Mouse (Mus musculus) telencephalon, adult 2 months (tissue): ENCODE results near the gene Dna2.

Source experiments
- DNase-seq: peaks from one replicate; pipeline ENCODE4 v3.0.0-alpha.2; 2011; ENCODE audit warnings: low read depth, low spot score

The Dna2 gene

DNA sequence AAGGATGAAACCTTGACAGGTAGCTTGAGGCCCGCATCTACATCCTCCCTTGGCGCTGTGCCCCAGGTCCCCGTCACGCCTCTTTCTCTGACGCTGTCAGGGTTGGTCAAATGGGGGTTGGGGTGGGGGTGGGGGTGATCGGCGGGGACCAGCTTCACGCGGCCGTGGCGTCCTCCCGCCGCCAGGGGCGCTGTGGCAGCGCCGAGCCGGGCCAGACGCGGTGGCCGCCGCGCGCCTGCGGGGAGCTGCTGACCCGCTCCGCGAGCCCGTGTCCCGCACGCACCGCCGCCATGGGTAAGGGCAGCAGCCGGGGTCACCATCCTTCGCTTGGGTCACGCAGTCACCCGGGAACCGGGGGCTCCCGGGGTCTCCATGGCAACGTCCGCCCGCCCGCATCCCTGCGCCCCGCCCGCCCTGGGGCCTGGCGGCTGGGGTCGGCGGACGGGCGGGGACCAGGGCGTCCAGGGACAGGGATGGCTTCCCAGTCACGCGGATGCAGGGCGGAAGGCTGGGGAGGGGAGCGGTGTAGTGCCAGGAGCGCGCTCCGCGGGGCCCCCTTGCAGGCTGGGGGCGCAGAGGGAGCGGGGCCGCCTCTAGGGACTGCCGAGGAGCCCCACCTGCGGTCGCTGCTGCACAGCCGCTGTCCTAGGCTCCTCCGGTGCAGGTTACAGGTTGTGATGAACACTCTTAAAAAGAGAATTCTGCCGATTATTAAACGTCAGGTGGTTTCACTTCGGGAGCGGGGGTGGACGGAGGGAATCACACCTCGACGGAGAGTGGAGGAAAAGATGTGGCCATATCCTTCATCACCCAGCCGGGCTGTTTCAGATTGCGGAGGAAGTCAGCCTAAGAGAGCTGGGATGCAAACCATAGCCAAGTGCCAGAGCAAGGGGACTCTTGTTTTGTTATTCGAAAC is 33.5 kb downstream of the Dna2 start, which contains the start of gene Rufy2:
Rufy2 (plus strand) TSS at position 185 of the 916 bp plus-strand sequence.
- peak; percentile 68 for DNase-seq

DNA sequence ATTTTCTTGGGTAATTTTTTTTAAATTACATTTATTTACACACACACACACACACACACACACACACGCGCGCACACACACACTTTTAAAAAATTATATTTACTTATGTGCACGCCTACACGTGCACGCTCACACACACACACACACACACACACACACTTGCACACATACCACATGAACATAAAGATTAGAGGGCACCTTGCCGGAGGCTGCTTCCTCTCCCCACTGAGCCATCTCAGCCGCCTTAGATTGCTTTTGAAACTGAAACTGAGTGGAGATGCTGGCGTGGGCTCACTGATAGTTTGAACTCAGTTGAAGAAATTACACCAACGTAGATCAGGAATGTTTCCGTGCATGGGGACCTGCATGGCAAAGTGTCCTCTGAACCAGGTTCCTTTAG is 37.2 kb downstream of the Dna2 start:
- DNase-seq: no peak

GRCm38 (mm10) chr10:62984495-62984894 is 37.7 kb downstream of the Dna2 start:
- no peak for DNase-seq

DNA sequence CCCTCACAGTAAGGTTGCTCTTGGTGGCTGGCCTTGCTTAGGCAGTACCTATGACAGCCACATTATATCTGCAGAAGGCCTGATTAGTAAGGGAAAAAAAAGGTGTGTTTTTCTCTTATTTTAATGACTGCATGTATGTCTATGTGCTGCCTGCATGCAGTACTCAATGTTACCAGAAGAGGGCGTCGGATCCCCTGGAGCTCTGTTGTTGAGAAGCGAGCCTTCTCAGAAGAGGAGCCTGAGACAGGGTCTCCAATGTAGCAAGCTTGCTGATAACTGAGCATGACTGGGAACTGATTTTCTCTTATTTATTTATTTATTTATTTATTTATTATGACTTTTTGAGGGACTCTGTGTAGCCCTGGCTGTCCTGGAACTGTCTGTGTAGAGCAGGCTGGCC is 40.5 kb downstream of the Dna2 start:
- no peak for DNase-seq

- no peak for DNase-seq
These were observed 43.8 kb downstream of the Dna2 start for GRCm38 (mm10) chr10:62990636-62991035.

- DNase-seq: no peak
These were observed 47.2 kb downstream of the Dna2 start for GRCm38 (mm10) chr10:62993991-62994390.

DNA sequence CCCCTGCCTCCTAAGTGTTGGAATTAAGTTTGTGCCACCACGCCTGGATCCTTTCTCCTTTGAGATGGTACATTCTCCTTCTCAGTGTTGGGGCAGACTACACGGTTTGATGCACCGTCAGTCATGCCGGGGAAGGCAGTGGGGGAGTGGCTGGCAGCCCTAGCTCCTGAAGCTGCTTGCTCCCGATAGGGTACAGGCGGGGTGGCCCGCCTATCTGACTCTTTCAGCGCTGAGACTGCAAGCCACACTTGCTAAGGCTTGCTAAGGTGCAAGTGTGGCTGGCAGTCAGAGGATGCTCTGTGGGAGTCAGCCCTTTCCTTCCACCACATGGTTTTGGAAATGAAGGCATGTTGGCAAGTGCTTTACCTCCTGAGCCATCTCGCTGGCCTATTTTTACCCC is 53.8 kb downstream of the Dna2 start:
- peak; percentile 45 for DNase-seq

- no peak for DNase-seq
These were observed 56.4 kb downstream of the Dna2 start for GRCm38 (mm10) chr10:63003252-63003651.

GRCm38 (mm10) chr10:63004556-63004955 is 57.7 kb downstream of the Dna2 start:
- no peak for DNase-seq

DNA sequence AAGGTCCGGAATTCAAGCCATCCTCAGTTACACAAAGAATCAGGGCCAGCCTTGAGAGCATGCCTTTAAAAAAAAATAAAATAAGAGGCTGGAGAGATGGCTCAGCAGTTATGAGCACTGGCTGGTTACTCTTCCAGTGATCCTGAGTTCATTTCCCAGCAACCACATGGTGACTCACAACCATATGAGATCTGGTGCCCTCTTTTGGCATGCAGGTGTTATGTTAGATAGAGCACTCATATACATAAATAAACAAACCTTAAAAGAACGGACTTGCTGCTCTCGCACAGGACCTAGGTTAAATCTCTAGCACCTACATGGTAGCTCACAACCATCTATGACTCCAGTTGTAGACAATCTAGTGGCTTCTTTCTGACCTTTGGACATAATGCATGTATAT is 61.4 kb downstream of the Dna2 start:
- no peak for DNase-seq

GRCm38 (mm10) chr10:63010268-63010667 is 63.4 kb downstream of the Dna2 start:
- no peak for DNase-seq

DNA sequence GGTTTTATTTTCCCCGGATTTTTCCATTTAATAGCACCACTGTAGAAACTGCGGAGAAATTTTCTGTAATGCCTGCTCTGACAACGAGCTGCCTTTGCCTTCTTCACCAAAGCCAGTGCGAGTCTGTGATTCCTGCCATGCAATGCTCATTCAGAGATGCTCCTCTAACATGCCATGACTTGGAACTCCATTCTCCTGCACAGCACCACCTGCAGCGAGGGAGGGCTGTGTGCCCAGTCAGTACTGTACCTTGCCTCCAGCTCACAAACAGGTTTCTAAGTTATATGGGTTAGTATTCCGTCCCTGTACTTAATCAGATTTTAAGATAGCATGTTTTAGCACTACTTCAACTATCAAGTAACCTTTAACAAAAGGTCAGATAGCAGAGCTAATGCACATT is 64.7 kb downstream of the Dna2 start:
- no peak for DNase-seq

DNA sequence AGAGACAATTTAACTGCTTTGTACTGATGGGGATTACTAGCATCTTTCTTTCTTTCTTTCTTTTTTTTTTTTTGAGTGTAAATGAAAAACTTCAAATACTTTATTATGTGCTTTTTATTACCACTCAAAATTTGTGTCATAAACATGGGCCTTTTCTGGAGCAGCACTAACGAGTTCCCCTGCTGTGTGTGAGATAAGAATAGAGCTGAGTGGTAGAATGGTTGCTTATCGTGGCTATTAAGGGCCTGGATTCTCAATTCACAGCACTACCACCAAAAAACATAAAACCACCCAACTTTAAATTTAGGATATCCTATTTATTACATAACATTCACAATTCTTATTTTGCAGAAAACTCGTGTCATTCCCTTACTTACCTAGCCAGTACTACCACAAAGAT is 66.7 kb downstream of the Dna2 start:
- no peak for DNase-seq

DNA sequence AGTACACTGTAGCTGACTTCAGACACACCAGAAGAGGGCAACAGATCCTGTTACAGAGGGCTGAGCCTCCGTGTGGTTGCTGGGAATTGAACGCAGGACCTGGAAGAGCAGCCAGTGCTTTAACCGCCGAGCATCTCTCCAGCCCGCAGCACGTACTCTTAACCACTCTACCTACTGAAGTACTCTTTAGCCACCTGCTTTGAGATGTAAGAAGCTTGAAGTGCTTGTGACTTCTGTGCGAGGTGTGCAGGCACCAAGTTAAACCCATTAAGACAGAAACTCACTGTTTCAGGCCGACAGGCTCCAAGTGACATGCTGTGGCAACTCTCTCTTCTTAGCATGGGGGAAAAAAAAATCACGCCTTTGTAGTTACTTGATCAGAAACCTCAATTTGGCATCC is 67.3 kb downstream of the Dna2 start:
- no peak for DNase-seq

GRCm38 (mm10) chr10:63019304-63019703 is 72.5 kb downstream of the Dna2 start:
- DNase-seq: no peak

GRCm38 (mm10) chr10:63021702-63022101 is 74.9 kb downstream of the Dna2 start:
- DNase-seq: no peak

DNA sequence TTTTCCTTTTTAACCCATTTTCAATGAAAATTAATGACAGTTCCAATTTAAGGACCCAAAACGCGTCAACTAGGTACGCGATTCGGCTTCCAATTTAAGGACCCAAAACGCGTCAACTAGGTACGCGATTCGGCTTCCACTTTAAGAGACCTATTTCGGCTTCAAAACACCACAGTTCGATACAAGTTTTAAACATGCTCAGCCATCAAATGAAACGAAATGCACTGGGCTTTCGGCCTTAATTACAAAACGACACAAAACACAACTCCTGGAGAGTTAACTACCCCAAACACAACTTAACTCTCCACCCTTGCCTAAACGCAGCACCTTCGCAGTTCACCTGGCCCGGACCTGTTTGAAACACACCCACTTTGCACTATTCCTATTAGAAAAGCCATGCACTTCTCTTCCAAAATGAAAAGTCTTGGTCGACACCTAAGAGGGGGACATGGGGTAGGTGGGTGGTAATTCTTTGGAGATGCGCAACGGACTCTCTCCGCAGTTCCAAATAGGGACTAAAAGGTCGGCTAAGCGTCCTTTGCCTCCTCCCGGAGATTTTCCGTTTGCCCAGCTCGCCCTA is 75.8 kb downstream of the Dna2 start:
- no peak for DNase-seq

- no peak for DNase-seq
These were observed 76.4 kb downstream of the Dna2 start for GRCm38 (mm10) chr10:63023121-63023748.
